Mouse (Mus musculus) urinary bladder, postnatal 25 days (tissue): ENCODE results near the gene Tagln.

Experiments used
- DNase-seq: peaks from one replicate; pipeline ENCODE4 v3.0.0; 2022; ENCODE audit warnings: low spot score

Tagln gene

DNA sequence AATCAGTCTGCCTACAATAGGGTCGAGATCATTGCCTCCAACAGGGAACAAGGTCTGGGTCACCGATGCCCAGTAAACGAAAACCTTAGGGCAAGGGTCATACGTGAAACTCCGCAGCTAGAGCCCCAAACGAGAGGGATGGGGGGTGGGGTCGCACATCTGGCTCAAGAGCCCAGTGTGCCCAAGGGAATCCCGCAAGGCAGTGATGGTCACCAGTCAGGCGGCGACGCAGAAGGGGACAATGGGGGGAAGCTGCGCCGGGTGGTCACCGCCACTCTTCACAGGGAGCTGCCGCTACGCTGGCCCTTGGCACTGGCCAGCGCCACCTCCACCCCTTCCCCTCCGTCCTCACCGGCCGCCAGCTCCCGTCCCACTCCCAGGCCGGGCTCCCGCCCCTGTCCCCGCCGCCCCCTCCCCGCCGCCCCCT is 30.0 kb downstream of the Tagln start:
- DNase-seq, result no peak

- DNase-seq, result no peak
Measured at GRCm38 (mm10) chr9:45905196-45905595, 30.7 kb downstream of the Tagln start.

GRCm38 (mm10) chr9:45893681-45894080 is 42.2 kb downstream of the Tagln start:
- DNase-seq, result no peak
